Mouse (Mus musculus): ENCODE results near the gene Adcy10.

Gene Adcy10

DNA sequence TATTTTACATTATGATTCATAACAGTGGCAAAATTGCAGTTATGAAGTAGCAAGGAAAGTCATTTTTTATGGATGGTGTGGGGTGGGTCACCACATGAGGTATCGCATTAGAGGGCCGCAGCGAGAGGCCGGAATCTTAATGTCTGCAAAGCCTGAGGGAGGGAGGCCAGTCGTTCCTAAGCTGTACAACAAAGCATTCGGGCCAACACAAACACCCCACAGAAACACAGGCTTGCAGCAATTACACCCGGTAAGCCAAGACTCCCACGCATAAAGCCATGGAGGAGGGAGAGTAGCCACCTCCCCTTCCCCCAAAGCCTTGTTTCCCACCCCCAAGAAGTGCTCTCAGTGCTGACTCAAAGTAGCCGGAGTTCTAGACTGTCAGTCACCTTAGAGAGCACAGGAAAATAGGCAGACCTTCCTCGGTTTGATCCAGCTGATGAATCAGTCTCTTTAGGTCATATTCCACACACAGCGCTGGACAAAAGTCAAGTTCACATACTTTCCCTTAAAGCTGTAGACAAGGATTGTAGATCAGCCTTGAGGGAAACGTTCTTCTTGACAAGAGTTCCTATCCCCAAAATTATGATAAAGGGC, 51.2 kb downstream of the Adcy10 start:
- DNase-seq (ENCODE audit: low spot score) = no peak

DNA sequence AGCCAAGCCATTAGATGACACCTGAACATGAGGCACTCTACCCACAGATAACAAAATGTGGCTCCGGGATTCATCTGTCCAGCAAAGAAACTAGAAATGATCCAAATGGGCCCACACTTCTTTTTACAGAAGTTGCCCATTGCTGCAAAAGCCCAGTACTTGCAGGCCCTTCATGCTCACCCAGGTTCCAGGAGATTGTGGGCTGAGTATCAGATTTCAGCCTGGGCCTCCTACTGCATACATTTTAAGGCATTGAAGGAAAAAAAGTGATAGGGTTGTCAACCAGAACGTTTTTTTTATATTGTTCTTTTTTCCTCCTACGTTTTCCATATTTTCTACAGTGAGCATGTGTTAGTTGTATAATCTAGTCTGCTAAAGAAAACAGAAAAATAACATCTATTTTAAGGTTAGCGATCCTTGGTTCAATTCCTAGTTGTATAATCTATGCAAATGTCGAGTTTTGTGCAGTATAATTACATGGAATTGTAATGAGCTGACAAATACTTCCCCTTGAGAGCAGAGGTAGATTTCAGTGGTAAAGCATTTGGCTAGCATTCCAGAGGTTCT, 52.3 kb downstream of the Adcy10 start:
- no peak for DNase-seq (ENCODE audit: low spot score)

DNA sequence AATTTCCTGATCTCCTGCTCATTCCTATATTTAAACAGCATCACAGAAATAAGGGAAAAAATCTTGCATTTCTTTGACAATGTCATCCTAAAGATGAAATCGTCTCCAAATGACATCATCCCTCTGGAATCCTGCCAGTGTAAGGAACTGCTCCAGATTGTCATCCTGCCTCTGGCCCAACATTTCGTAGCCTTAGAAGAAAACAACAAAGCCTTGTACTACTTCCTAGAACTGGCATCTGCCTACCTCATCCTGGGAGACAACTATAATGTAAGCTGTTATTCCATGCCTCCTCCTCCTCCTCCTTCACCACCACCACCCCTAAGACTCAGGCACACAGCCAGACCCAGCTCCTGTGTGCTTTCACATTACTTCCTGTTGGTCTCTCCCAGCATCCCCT, 71.7 kb downstream of the Adcy10 start:
- no peak for DNase-seq (ENCODE audit: low spot score)

DNA sequence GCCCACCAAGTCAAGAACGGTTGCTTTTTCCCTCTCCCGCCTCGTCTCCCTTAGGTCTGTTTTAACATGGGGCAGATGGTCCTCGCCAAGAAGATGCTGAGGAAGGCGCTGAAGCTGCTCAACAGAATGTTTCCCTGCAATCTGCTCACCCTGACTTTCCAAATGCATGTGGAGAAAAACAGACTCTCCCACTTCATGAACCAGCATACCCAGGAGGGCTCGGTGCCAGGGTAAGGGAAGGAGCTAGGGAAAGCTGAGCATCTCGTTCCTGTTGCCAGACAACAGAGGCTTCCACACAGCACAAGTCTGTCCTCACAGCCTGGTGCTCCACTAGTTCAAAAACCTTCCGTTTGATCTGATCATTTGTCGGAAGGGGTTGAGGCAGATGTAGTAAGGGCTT, 74.1 kb downstream of the Adcy10 start:
- no peak for DNase-seq (ENCODE audit: low spot score)

DNA sequence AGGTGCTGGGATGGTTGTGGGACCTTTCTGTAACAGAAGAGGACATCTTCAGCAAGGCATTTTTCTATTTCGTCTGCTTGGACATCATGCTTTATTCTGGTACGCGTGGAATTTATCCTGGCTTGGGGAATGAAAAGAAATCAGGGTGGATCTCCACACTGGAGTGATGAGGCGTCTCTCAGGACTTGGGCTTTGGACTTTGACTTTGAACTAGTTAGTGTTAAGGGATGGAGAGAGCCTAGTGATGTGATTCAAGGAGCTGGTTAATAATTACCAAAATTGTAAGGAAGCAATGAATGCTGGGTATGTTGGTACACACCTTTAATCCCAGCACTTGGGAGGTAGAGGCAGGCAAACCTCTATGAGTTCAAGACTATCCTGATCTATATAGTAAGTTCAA, 80.3 kb downstream of the Adcy10 start:
- DNase-seq (ENCODE audit: low spot score) = no peak

DNA sequence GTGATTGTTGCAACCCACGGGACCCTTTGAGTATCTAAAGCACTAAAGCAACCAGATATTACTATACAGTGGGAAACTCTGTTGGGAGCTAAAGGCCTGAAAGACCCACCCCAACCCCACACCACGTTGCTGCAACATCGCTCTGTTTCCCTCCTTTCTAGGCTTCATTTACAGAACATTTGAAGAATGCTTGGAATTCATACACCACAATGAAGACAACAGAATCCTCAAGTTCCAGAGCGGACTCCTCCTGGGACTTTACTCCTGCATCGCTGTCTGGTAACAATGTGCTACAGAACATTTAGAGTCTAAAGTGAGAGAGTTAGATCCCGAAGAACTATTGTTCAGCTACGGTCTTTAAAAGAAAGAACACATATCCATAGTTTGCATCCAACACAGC, 82.5 kb downstream of the Adcy10 start:
- DNase-seq (ENCODE audit: low spot score) = no peak

DNA sequence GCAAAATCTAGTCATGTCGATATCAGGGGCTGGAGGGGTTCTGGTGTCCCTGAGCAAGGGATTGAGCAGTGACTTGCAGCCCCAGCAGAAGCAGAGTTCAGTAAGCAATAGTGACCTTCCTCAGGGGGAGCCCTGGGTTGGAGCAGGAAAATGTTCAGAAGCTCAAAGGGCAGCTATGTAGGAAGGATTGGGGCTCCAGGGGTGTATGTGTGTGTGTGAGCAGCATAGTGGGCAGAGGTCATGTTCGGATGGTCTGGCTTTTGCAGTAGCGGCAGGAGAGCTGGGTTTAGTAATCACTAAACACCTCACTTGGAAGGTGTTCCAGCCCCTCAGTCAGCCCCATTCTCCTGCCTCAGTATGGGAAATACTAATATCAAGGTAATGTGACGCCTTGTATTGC, 91.0 kb downstream of the Adcy10 start:
- no peak for DNase-seq (ENCODE audit: low spot score)

DNA sequence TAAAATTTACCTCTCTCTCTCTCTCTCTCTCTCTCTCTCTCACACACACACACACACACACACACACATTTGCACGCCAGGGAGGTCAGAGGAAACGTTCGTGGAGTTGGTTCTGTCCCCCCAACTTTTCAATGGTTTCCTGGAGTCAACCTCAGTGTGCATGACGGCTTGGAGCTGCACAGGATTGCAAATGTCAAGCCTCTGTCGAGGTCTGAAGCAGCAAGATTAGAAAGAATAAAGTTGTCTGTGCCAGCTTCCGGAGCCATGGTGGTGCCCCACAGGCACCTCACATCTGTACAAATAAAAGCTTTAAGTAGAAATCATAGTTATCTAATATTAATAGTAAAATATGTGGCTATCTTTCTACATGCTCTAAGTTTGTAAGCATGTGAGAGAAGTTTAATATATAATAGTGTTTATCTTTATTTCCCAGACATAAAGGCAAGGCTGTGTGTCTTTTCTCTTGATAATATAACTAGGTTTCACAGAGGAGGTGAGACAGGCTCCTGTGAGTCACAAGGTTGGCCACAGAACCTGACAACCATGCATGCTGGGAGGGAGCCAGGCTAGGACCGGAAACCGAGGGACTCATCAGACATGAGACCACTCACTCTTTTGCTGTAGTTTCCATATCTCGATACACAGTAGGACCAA, 91.6 kb downstream of the Adcy10 start:
- DNase-seq (ENCODE audit: low spot score) = no peak

DNA sequence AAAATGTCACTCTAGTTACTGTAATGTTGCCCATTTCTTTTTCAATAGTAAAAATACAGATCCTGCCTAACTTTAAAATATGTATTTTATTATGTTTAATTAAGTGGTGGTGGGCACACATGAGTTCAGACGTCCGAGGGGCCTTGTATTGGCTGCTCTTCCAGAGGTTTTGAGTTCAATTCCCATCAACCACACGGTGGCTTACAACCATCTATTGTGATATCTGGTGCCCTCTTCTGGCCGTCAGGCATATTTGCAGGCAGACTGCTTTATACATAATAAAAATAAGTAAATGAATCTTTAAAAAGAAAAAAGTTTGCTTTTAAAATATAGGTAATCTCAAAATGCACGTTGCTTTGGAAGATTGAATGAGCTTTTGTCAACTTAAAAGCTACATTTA, 94.3 kb downstream of the Adcy10 start:
- DNase-seq (ENCODE audit: low spot score) = peak; percentile 35

DNA sequence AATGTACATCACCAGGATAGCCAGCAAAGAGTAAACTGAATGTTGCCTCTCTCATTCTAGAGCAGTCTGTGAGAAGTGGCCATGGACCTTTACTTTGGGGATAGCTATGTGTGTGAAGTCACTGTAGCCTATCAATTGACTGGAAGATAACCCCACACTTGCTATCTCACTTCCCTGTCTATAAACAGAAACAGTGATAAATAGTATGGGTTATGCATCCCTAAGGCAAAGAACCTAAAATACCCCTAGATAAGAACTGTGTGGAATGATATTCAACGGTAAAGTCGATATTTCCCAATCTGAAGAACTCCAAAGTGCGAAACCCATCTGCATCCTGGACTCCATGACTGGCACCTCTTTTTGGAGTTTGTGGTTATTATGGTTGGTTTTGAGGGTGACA, 96.3 kb downstream of the Adcy10 start:
- no peak for DNase-seq (ENCODE audit: low spot score)

DNA sequence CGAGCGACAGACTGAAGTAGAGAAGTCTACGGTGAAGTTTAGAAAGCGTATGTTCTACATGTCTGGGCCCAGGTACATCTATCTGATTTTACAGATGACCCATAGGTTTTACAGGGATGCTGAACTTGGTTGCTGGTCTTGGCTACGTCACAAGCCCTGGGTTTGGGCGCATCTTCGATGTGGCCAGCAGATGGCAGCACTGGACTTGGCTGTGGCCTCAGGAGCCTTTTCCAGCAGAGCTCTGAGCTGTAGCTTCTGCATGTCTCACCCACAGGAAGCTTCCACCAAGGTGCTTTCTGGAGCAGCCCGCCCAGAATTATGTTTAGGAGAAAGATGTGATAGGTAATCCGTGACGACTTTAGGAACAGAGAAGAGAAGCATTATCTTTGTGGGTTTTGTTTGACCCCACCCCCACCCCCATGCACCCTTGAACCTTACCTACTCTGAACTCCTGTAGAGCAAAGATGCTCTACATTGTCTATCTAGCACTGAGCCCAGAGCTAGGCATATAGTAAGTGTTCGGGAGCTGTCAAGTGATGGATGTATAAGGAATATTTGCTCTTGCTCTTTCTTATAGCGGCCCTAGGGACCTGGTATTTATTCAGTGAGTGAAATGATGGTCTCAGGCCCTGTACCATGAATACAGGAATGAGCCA, 98.7 kb downstream of the Adcy10 start:
- DNase-seq (ENCODE audit: low spot score) = peak; percentile 97

DNA sequence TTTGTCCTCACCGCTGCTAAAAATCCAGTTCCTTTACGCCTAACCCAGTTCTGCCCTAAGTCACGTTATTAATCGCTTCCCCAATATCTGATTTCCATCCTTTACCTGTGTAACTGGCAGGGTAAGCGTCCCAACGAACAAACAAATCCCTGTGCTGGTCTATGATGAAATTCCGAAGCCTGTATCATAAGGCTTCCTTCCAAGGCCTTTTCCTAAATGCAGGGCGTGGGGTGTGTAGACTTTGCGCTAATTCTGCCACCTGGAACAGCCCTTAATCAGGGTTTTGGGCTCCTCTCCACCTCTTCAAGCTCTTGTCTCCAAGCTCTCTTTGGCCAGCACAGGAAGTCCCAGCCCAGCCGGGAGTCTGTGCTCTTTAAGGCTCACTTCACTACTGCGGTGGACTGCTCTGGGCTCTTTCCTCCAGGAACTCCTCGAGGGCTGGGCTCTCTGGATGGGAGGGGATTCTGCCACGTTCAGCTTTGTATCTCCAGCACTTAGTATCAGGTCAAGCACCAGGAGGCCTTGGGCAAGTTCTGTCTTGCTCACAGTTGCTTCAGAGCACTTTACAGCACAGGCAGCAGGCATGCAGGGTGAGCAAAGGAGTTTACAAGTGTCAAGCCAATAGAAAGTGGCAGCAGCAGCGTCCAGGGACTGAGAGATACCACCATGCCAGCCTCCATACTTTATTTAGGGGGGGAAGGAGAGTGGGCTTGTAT, 100.6 kb downstream of the Adcy10 start:
- peak; percentile 25 for DNase-seq (ENCODE audit: low spot score)

DNA sequence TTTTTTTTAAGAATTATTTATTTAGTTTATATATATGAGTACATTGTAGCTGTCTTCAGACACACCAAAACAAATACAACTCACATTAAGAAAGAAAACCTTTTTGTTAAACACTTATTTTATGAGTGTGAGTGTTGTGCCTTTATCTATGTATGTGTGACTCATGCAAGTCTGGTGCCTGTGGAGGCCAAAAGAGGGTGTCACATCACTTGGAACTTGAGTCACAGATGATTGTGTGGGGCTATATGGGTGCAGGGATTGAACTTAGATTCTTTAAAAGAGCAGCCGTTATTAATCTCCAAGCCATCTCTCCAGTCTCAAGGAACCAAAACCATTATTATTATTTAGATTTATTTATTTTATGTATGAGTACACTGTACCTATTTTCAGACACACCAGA, 101.4 kb downstream of the Adcy10 start:
- no peak for DNase-seq (ENCODE audit: low spot score)

DNA sequence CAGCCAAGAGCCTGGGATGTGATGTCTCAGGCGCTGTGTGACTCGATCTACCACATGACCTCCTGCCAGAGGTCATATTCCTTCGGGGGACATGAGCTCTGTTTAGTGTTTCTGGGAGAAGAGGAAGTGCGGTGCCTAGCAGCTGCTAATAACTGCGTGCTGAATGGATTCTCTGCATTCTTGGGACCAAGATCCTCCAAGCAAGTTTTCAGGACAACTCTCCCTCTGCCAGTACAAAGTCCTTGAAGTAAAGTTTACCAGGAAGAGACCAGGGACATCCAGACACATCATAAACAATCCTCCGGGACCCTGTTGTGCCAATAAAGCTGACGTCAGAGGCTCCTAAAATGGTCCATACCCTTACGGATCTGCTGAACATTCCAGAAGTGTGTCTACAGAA, 102.9 kb downstream of the Adcy10 start:
- peak; percentile 25 for DNase-seq (ENCODE audit: low spot score)

DNA sequence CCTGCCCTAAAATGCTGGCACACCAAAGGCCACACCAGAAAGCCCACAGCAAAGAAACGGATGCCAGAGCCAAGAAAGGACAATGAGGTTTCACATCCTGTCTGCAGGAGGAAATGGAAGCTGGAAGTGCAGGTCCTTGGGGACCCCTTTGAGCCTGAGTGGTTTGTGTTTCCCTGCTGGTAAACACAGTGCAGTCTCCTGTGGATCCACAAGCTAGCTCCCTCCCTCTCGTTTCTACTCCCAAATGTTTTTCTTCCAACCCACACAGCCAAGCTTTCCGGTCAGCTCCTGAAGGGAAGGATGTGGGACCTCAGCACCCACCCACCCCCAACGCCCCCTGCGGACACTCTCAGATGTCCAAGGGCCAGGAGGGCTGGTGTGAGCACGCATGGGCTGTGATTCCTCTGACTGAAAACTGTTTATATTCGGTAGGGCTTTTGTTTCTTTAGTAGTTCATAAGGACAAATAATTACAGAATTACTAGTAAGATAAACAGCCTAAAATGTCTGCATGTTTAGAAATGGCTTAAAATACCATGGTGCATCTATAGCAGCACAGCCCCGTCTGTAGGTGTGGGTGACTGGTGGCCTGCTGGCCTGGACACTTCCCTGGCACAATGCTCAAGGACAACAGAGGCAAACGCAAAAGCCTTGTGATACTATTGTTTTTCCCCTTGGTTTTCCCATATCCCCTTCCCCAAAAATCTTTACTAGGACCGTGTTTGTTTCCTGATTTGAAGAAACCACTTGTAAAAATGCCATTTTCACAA, 104.5 kb downstream of the Adcy10 start:
- peak; percentile 42 for DNase-seq (ENCODE audit: low spot score)

DNA sequence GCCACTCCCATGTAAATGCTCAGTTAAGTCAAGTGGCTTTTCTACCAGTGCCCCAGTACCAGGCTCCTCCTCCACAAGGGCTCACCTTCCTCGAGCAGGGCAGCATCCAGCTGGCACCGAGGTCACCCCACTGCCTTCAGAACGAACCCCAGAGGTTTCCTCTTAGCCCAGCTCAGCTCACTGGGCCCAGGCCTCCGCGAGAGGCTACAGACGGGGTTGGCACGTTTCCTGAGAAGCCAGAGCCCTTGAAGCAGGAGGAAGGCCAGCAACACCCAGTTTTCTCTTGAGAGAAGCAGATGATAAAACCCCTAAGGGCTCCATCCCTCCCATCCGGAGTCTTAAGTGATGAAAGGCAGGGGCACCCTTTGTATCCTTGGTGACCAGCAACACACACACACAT, 105.8 kb downstream of the Adcy10 start:
- no peak for DNase-seq (ENCODE audit: low spot score)

DNA sequence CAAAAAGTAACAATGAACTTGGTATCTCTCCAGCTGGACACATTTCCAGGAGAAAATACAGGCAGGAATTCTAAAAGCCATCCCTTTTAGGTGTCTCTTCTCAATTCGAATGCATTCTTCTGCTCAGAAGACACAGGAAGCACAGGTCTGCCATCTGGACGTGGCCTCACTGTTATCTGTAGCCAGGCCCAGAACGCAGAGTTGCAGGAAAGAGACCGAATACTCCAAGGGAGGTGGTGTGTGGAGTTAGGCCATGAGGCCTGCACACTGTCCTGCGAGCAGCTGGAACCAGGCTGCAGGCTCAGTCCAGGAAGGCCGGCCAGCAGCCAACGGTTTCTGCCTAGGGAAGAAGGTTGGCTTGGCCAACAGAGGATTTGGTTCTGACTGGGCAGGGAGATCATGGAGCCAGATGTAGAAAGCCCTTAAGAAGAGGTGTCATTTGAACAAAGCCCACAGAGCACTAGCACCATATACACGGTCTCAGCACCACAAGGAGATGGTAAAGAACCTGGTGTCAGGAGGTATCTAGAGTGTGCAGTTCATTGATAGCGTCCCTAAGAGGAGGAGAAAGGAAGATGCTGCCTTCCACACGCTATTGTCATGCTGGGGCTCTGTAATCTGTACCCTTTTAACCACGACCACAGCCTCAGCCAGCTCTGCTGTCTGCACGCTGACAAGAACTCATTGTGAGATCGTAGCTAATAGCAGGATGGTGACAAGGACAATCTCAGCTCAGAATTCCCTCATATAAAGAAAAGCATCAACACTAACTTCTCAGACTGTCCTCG, 107.5 kb downstream of the Adcy10 start:
- DNase-seq (ENCODE audit: low spot score) = no peak

DNA sequence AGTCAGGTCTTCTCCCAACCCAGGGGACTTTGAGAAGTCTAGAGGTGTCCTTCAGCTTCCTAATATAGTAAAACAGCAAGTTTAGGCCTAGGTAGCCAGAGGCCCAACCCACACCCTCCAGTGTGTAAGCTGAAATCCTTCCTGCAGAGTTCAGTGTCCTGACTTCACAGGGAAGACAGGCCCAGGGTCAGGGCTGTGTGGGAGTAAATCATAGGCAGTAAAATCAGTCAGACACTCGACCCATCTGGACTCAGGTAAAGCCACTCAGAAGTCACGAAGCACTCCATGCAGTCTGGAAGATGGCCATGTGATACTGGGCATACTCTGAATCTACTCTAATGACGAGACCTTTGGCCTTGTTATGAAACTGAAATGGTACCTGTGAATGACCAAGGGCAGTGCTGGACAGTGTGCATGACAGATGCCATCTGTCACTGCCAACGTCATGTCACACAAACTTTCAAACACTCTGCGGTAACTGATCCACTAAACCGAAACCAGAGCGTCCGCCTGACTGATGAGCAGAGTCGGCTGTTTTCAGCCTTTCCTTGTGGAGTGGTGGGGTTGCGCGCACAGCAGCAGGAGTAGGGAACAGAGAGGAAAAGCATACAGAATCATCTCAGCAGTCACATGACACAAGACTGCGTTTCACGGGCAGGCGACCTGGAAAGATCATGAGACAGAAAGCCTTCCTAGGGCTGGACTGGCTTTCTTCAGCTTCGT, 109.9 kb downstream of the Adcy10 start:
- no peak for DNase-seq (ENCODE audit: low spot score)

DNA sequence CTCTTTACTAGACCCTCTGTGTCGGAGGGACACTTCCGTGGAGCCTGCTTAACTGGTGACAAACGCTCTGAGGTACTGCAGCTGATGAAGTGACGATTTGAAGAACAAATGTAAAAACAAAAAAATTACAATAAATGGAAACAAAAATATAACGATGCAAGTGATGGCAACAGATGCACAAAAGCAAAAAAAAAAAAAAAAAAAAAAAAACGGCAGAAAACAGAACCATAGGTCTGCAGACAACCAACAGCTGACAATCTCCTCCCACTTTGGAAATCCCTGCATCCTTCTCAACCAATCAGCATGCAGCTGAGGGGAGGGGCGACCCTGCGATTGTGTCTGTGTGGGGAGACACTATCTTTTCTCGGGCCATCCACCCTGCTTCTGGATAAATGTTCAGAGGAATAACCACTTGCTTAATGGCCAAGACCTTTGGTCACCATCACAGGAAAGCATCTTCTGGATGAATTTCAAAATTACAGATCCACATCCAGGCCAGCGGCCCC, 116.8 kb downstream of the Adcy10 start:
- DNase-seq (ENCODE audit: low spot score) = no peak

DNA sequence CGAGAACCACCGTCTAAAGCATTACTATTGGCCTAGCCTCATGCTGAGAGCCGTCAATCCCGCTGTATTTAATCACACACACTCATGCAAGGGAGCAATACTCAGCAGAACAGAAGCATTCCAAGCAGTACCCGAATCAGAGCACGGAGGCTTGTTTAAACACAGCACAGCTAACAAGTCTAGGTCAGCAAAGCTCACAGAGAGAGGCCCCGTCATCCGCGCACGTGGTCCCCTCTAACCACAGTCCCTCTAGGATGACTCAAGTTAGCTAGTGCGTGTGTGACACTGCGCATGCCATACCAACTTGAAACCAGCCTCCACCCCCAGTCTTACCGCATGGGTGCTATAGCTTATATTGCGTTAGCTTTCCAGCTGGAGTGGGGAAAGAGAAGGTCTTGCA, 118.2 kb downstream of the Adcy10 start:
- DNase-seq (ENCODE audit: low spot score) = no peak

Data from embryo, embryonic 10 days (tissue).